Mouse (Mus musculus) CH12.LX (cell line): Measurements from ENCODE around the gene Gm10644. TPM values are rescaled to one million over a fixed set of nuclear protein-coding genes. Genes with fewer than 3 reads are reported as not detected.
A peak's percentile ranks its signal among the peaks of the same experiment; 100 is the strongest.

Experiments used
- DNase-seq: peaks from one replicate; pipeline ENCODE4 v3.0.0-alpha.2; 2013; ENCODE audit errors: extremely low read depth
- H3K27ac ChIP-seq: 2 replicates; pipeline ENCODE4 v1.5.1; 2012; ENCODE audit warnings: low read depth, mild to moderate bottlenecking, control low read depth, moderate library complexity; ENCODE audit not compliant: insufficient read depth
- H3K27me3 ChIP-seq: replicated peaks from 2 replicates; pipeline ENCODE3; 2012; ENCODE audit warnings: inconsistent platforms
- H3K36me3 ChIP-seq, 2 experiments: replicated peaks in 1 of 2; 2 replicates each; pipeline versions ENCODE3 to v1.6.1; 2012; ENCODE audit warnings: inconsistent platforms in 1 of 2, low read length in 1 of 2, mild to moderate bottlenecking in 1 of 2, mixed read lengths in 1 of 2, moderate library complexity in 1 of 2; ENCODE audit not compliant: control insufficient read depth in 1 of 2, insufficient read depth in 1 of 2
- H3K4me1 ChIP-seq, 2 experiments: 2 replicates each; pipeline ENCODE4 v1.6.1; 2012; ENCODE audit warnings: inconsistent platforms in 1 of 2, moderate library complexity in 1 of 2; ENCODE audit not compliant: insufficient read depth in 2 of 2, control insufficient read depth in 1 of 2
- H3K4me2 ChIP-seq: 2 replicates; pipeline ENCODE4 v1.6.1; 2012; ENCODE audit warnings: low read depth, mild to moderate bottlenecking, control low read depth; ENCODE audit not compliant: poor library complexity, insufficient read depth, severe bottlenecking
- H3K4me3 ChIP-seq, 3 experiments: fragments of 150-350 bp in 1 of 3; sonication (generic) in 1 of 3; replicated peaks in 1 of 3; 2 replicates each; pipeline versions ENCODE3 to v1.5.1; 2011 to 2012; ENCODE audit warnings: low read depth in 2 of 3, low read length in 2 of 3, mild to moderate bottlenecking in 2 of 3, moderate library complexity in 2 of 3, control low read depth in 1 of 3, improper control_type of control experiment in 1 of 3, inconsistent platforms in 1 of 3, mixed read lengths in 1 of 3; ENCODE audit not compliant: poor library complexity in 1 of 3
- H3K79me2 ChIP-seq: replicated peaks from 2 replicates; pipeline ENCODE4 v1.6.1; 2012; ENCODE audit warnings: mild to moderate bottlenecking, moderate library complexity; ENCODE audit not compliant: control insufficient read depth, poor library complexity, insufficient read depth, severe bottlenecking; ENCODE audit errors: extremely low read depth
- H3K9ac ChIP-seq: 2 replicates; pipeline ENCODE4 v1.6.1; 2012; ENCODE audit warnings: low read depth, mild to moderate bottlenecking, control low read depth, moderate library complexity; ENCODE audit not compliant: insufficient read depth
- H3K9me3 ChIP-seq: replicated peaks from 2 replicates; pipeline ENCODE3; 2012; ENCODE audit warnings: low read length, inconsistent platforms, mixed read lengths
- BHLHE40 ChIP-seq: IDR thresholded peaks from 2 replicates; pipeline ENCODE4 v1.6.1; 2011; ENCODE audit warnings: mild to moderate bottlenecking, low read depth, low read length, improper control_type of control experiment
- CHD1 ChIP-seq: IDR thresholded peaks from 2 replicates; pipeline ENCODE4 v1.6.1; 2012; ENCODE audit warnings: low read depth, low read length, improper control_type of control experiment, inconsistent platforms
- CTCF ChIP-seq, 2 experiments: IDR thresholded peaks in 1 of 2; conservative IDR thresholded peaks in 1 of 2; 2 replicates each; pipeline ENCODE4 v1.5.1; 2011 to 2012; ENCODE audit warnings: low read depth in 2 of 2, low read length in 2 of 2, improper control_type of control experiment in 1 of 2, inconsistent platforms in 1 of 2, mild to moderate bottlenecking in 1 of 2, moderate library complexity in 1 of 2
- E2F4 ChIP-seq: IDR thresholded peaks from 2 replicates; pipeline ENCODE4 v1.6.1; 2011; ENCODE audit warnings: low read depth, low read length, improper control_type of control experiment; ENCODE audit not compliant: insufficient replicate concordance
- ELF1 ChIP-seq: IDR thresholded peaks from 2 replicates; pipeline ENCODE4 v1.6.1; 2014; ENCODE audit warnings: low read depth, mild to moderate bottlenecking, inconsistent platforms, low read length, improper control_type of control experiment
- ETS1 ChIP-seq: conservative IDR thresholded peaks from 2 replicates; pipeline ENCODE4 v1.6.1; 2012; ENCODE audit warnings: low read depth, mild to moderate bottlenecking, inconsistent platforms, low read length, improper control_type of control experiment, moderate library complexity
- HCFC1 ChIP-seq: IDR thresholded peaks from 2 replicates; pipeline ENCODE4 v1.6.1; 2012; ENCODE audit warnings: low read depth, mild to moderate bottlenecking, inconsistent platforms, low read length, improper control_type of control experiment
- IRF4 ChIP-seq: IDR thresholded peaks from 2 replicates; pipeline ENCODE4 v1.6.1; 2014; ENCODE audit warnings: low read depth, mild to moderate bottlenecking, inconsistent platforms, low read length, improper control_type of control experiment
- KAT2A ChIP-seq: IDR thresholded peaks from 2 replicates; pipeline ENCODE4 v1.6.1; 2012; ENCODE audit warnings: low read length, improper control_type of control experiment, inconsistent platforms; ENCODE audit not compliant: insufficient replicate concordance
- MAX ChIP-seq: IDR thresholded peaks from 2 replicates; pipeline ENCODE4 v1.6.1; 2011; ENCODE audit warnings: low read length, improper control_type of control experiment
- MAZ ChIP-seq: IDR thresholded peaks from 2 replicates; pipeline ENCODE4 v1.6.1; 2012; ENCODE audit warnings: low read depth, mild to moderate bottlenecking, inconsistent platforms, low read length, improper control_type of control experiment, moderate library complexity
- NELFE ChIP-seq: IDR thresholded peaks from 2 replicates; pipeline ENCODE4 v1.6.1; 2011; ENCODE audit warnings: low read depth, low read length, improper control_type of control experiment
- POLR2AphosphoS2 ChIP-seq: IDR thresholded peaks from 2 replicates; pipeline ENCODE4 v1.6.1; 2011; ENCODE audit warnings: low read depth, low read length, improper control_type of control experiment
- SIN3A ChIP-seq: IDR thresholded peaks from 2 replicates; pipeline ENCODE4 v1.6.1; 2012; ENCODE audit warnings: low read length, improper control_type of control experiment, inconsistent platforms
- TBP ChIP-seq: conservative IDR thresholded peaks from 2 replicates; pipeline ENCODE4 v1.6.1; 2011; ENCODE audit warnings: low read depth, low read length, improper control_type of control experiment
- UBTF ChIP-seq: IDR thresholded peaks from 2 replicates; pipeline ENCODE4 v1.6.1; 2012; ENCODE audit warnings: low read depth, mild to moderate bottlenecking, inconsistent platforms, low read length, improper control_type of control experiment, moderate library complexity
- ZNF384 ChIP-seq: IDR thresholded peaks from 2 replicates; pipeline ENCODE4 v1.6.1; 2012; ENCODE audit warnings: low read depth, low read length, improper control_type of control experiment, inconsistent platforms
- dilution Hi-C: fragments of 300-500 bp; cut with MboI; formaldehyde crosslinking; loops from 2 replicates; pipeline ENCODE4 v1.14.3; 2020; ENCODE audit warnings: low sequenced_read_pairs; ENCODE audit not compliant: extremely low pct_unique_long_range_greater_than_20kb, extremely low pct_ligation_motif_present
- in situ Hi-C: fragments of 300-500 bp; cut with MboI; formaldehyde crosslinking; loops from 3 replicates; pipeline ENCODE4 v1.14.3; 2019; ENCODE audit warnings: low sequenced_read_pairs, low pct_ligation_motif_present, low pct_unique_long_range_greater_than_20kb, mixed read lengths
- polyA plus RNA-seq: library from polyadenylated mRNA; unstranded; fragments of >175 nt; gene quantifications from 2 replicates; pipeline ENCODE4 v1.2.1, GENCODE M21; 2012; ENCODE audit warnings: low read depth; ENCODE audit not compliant: insufficient read length
- total RNA-seq, 2 experiments: library from RNA; depleted of rRNA; stranded (reverse); fragments of 300-350 nt in 1 of 2; fragments of >200 nt in 1 of 2; gene quantifications; 2 replicates each; pipeline ENCODE4 v1.2.3; 2012 to 2014

The Gm10644 gene
- total and polyA plus RNA-seq, 3 experiments = 0.44 to 1.7 (median 0.58) TPM

GRCm38 (mm10) chr8:83956789-83957188 is 1.8 kb upstream of the Gm10644 start (continued):
- TF ChIP-seq IRF4 (no peak), ELF1 (no peak), ZNF384 (no peak), MAZ (no peak), HCFC1 (0 out of 2 replicates have a peak, but pooled peaks have one; percentile 29), MAX (0 out of 2 replicates have a peak, but pooled peaks have one; percentile 44), SIN3A (peak; percentile 87), ETS1 (no peak)

GRCm38 (mm10) chr8:83955958-83956218 is 883 bp upstream of the Gm10644 start:
- Histone ChIP-seq H3K27me3 (no peaks in the 10 kb centered on the region), H3K36me3 (peaks cover 0 to 24% of the 10 kb centered on the region in 2 experiments), H3K9ac (peak overlapping the region; percentile 63), H3K79me2 (peaks cover 29% of the 10 kb centered on the region), H3K9me3 (no peaks in the 10 kb centered on the region), H3K4me1 (peaks cover 0 to 22% of the 10 kb centered on the region in 2 experiments; a peak in 2 of 4 replicates), H3K27ac (peak overlapping the region; percentile 11; the same call in 1 of the 2 replicates), H3K4me3 (peak overlapping the region; percentile 72 to 89 (median 87)), H3K4me2 (peak overlapping the region; percentile 84)
- dilution Hi-C loops (no loop called here), in situ Hi-C loops (loop anchor here (10.0 kb wide), 2 partner anchors 61 to 171 kb away; no protein-coding TSS in a partner anchor)
- 0 out of 2 replicates have a peak, but pooled peaks have one; percentile 5 for TF ChIP-seq NELFE
- TF ChIP-seq POLR2AphosphoS2 = no peak
- DNase-seq = no peak

GRCm38 (mm10) chr8:83954749-83955105 is 278 bp downstream of the Gm10644 start:
- Histone ChIP-seq H3K36me3 (peaks cover 0 to 15% of the 10 kb centered on the region in 2 experiments), H3K79me2 (peaks cover 24% of the 10 kb centered on the region), H3K4me3 (peak overlapping the region; percentile 56 to 87 (median 70)), H3K27me3 (no peaks in the 10 kb centered on the region), H3K9ac (peak overlapping the region; percentile 26), H3K4me2 (peak overlapping the region; percentile 64), H3K9me3 (no peaks in the 10 kb centered on the region), H3K4me1 (peaks cover 0 to 22% of the 10 kb centered on the region in 2 experiments; a peak in 2 of 4 replicates), H3K27ac (peak overlapping the region; percentile 21; the same call in 1 of the 2 replicates)
- DNase-seq = no peak
- no peak for TF ChIP-seq KAT2A
- no peak for TF ChIP-seq CHD1
- TF ChIP-seq TBP = peak; percentile 85
- no peak for TF ChIP-seq UBTF
- no peak for TF ChIP-seq CTCF (conservative IDR thresholded peaks at IDR 0.05 in 1 of 2, IDR thresholded peaks at IDR 0.05 in 1 of 2; ENCODE audit: low read depth in 2 of 2, low read length in 2 of 2)
- TF ChIP-seq BHLHE40 = no peak
- TF ChIP-seq E2F4 = no peak
- no peak for TF ChIP-seq ETS1
- in situ Hi-C loops = loop anchor here (10.0 kb wide), 2 partner anchors 60 to 170 kb away; no protein-coding TSS in a partner anchor
- dilution Hi-C loops = no loop called here
